Comparison of ENCODE assay signal across 16 mouse cellular contexts in the genomic region with DNA sequence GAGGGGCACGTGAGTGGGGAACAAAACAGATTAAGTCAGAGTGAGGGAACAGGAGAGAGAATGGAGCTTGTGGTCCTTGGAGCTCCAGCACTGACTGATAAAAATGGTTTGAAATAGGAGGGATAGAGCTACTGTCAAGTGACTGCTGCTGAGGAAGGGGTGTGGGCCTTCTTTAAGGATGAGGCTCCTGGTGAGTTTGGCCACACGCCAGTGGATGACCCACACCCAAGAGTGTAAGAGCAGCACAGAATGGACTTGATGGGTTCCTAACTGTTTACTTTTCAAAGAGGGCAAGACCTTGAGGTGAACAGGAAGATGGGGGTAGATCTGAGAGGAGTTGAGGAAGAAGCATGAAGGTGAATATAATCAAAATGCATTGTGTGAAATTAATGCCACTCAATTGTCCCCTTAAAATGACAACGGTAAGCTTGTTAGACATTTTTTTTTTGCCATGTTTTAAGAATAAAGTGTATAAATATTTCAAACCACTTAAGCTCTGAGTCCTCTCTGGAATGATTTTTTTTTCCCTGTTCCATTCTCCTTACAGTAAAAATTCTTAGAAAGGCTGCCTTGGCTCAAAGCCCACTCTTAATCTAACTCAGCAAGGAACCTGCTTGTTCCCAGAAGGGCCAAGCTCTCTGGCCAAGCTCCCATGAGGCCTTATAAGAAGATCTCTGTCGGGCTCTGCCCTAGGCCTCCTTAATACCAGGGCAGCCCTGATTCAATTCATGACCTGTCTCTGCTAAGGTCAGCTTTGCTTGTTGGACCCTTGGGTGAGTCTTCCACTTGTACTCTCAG. TPM values are rescaled to one million over a fixed set of nuclear protein-coding genes. Genes with fewer than 3 reads are reported as not detected.
A peak's percentile ranks its signal among the peaks of the same experiment; 100 is the strongest.
DNase-seq lines count a peak whose midpoint lies in the region; ATAC-seq and TF ChIP-seq lines count a peak whose summit lies in the region.
"Had no signal": no experiment of that assay in that cellular context is flagged by ENCODE, and none has a peak within 500 bp of the region (broad histone marks: within the 10 kb centered on the region; RNA-seq: fewer than 3 reads in every experiment).

No protein-coding gene starts in this region.

- no peaks in the 10 kb centered on the region for H3K36me3 ChIP-seq in kidney, postnatal 0 days (ENCODE audit: insufficient read depth, low read length)
- no peaks in the 10 kb centered on the region for H3K36me3 ChIP-seq in kidney, embryonic 15.5 days
- no peaks in the 10 kb centered on the region for H3K36me3 ChIP-seq in forebrain, embryonic 13.5 days (ENCODE audit: poor library complexity, severe bottlenecking)
- H3K36me3 ChIP-seq: forebrain, embryonic 12.5 days had no signal

- no peaks in the 10 kb centered on the region for H3K9me3 ChIP-seq in kidney, postnatal 0 days (replicated peaks; ENCODE audit: low read length)
- no peaks in the 10 kb centered on the region for H3K9me3 ChIP-seq in kidney, embryonic 15.5 days (replicated peaks)
- no peaks in the 10 kb centered on the region for H3K9me3 ChIP-seq in forebrain, embryonic 13.5 days (replicated peaks)
- H3K9me3 ChIP-seq: forebrain, embryonic 12.5 days had no signal

- no peak for TF ChIP-seq CTCF in kidney, postnatal 0 days (IDR thresholded peaks at IDR 0.05; ENCODE audit: low read depth)

- peak; percentile 11 for DNase-seq in adrenal gland, postnatal 14 days
- no peak for DNase-seq in adrenal gland, adult (ENCODE audit: inconsistent age in 2 of 2, low spot score in 1 of 2)
- peak; percentile 6 for DNase-seq in kidney, postnatal 0 days (ENCODE audit: low spot score)
- DNase-seq in NIH3T3 (ENCODE audit: low read depth): peak; percentile 54
- DNase-seq in lung, postnatal 14 days: peak; percentile 11
- no peak for DNase-seq in thymus, postnatal 36 days
- DNase-seq: cerebellum, adult 9-11 months; gastrocnemius, postnatal 14 days; retina, postnatal 1 day had no signal

- H3K27ac ChIP-seq in kidney, postnatal 0 days: no peak overlapping the region
- H3K27ac ChIP-seq in kidney, embryonic 15.5 days: no peak overlapping the region
- H3K27ac ChIP-seq in forebrain, embryonic 13.5 days: no peak overlapping the region
- H3K27ac ChIP-seq: forebrain, embryonic 12.5 days; hindbrain, embryonic 14.5 days had no signal

- H3K27me3 ChIP-seq in kidney, postnatal 0 days (ENCODE audit: insufficient read depth, low read length): no peaks in the 10 kb centered on the region
- no peaks in the 10 kb centered on the region for H3K27me3 ChIP-seq in kidney, embryonic 15.5 days
- no peaks in the 10 kb centered on the region for H3K27me3 ChIP-seq in forebrain, embryonic 13.5 days
- H3K27me3 ChIP-seq: forebrain, embryonic 12.5 days had no signal

- no peak overlapping the region for H3K4me2 ChIP-seq in kidney, postnatal 0 days (ENCODE audit: low read length)
- H3K4me2 ChIP-seq in kidney, embryonic 15.5 days: no peak overlapping the region
- no peak overlapping the region for H3K4me2 ChIP-seq in forebrain, embryonic 13.5 days
- H3K4me2 ChIP-seq: forebrain, embryonic 12.5 days; hindbrain, embryonic 14.5 days had no signal

- 64% methylated on average over 4 of the region's 4 CpGs for WGBS in kidney, postnatal 0 days
- WGBS in kidney, embryonic 15.5 days: 67% methylated on average over 4 of the region's 4 CpGs
- 83% methylated on average over 4 of the region's 4 CpGs for WGBS in forebrain, embryonic 13.5 days

- ATAC-seq in kidney, postnatal 0 days (replicated peaks; ENCODE audit: low FRiP score, low read depth): no peak
- ATAC-seq in kidney, embryonic 15.5 days (replicated peaks; ENCODE audit: low FRiP score): no peak
- no peak for ATAC-seq in forebrain, embryonic 13.5 days
- ATAC-seq: midbrain, embryonic 16.5 days had no signal

- H3K9ac ChIP-seq in kidney, postnatal 0 days (ENCODE audit: low read depth, low read length): no peak overlapping the region
- no peak overlapping the region for H3K9ac ChIP-seq in kidney, embryonic 15.5 days
- H3K9ac ChIP-seq in forebrain, embryonic 13.5 days: no peak overlapping the region
- H3K9ac ChIP-seq: forebrain, embryonic 12.5 days; hindbrain, embryonic 14.5 days had no signal

- no peak overlapping the region for H3K4me3 ChIP-seq in kidney, postnatal 0 days (replicated peaks; ENCODE audit: low read depth, low read length)
- H3K4me3 ChIP-seq in kidney, embryonic 15.5 days (replicated peaks): no peak overlapping the region
- H3K4me3 ChIP-seq in forebrain, embryonic 13.5 days: no peak overlapping the region
- H3K4me3 ChIP-seq: forebrain, embryonic 12.5 days had no signal

- H3K4me1 ChIP-seq in kidney, postnatal 0 days (replicated peaks; ENCODE audit: insufficient read depth, low read length): no peaks in the 10 kb centered on the region
- no peaks in the 10 kb centered on the region for H3K4me1 ChIP-seq in kidney, embryonic 15.5 days
- H3K4me1 ChIP-seq in forebrain, embryonic 13.5 days: no peaks in the 10 kb centered on the region
- H3K4me1 ChIP-seq: forebrain, embryonic 12.5 days had no signal

RNA-seq across cellular contexts. Expression of gene Prkd1, which starts 42.0 kb away (rescaled TPM):
- total RNA-seq in adrenal gland, postnatal 14 days (2021): 11.0 and 13.0 TPM in 2 replicates
- 5.2 and 5.5 TPM in 2 replicates for polyA plus RNA-seq in kidney, postnatal 0 days (2015; fragmentation: Nextera tagmentation; extraction: Ambion mirVana)
- 4.6 and 4.7 TPM in 2 replicates for polyA plus RNA-seq in kidney, embryonic 15.5 days (2015; fragmentation: Nextera tagmentation; extraction: Ambion mirVana)
- 6.4 and 7.6 TPM in 2 replicates for polyA plus RNA-seq in forebrain, embryonic 13.5 days (2015; fragmentation: Nextera tagmentation; extraction: Ambion mirVana)
- total RNA-seq: megakaryocyte-erythroid progenitor cell, adult 5-6 weeks; MEL had no signal

Comparison
In these comparisons a context has a peak if more than half of its experiments do, and no peak if none do; other contexts are left out.
1. DNase-seq: peak in adrenal gland, postnatal 14 days (single experiment), kidney, postnatal 0 days (single experiment), NIH3T3 (single experiment) and lung, postnatal 14 days (single experiment); none in adrenal gland, adult (0 of 2) and thymus, postnatal 36 days (0 of 2).